Mouse (Mus musculus): ENCODE results near the gene Olfr1163. TPM values are rescaled to one million over a fixed set of nuclear protein-coding genes. Genes with fewer than 3 reads are reported as not detected.
"Not testable (repeated sequence)": the region's sequence is repeated elsewhere in the genome, so short reads cannot be mapped to it uniquely, and the experiment has no call there.

Gene Olfr1163
- not detected in 2 replicates for polyA plus RNA-seq (2016; fragmentation: Nextera tagmentation; extraction: Ambion mirVana)

- Histone ChIP-seq H3K4me3 (no peak within 1 kb of the TSS), H3K4me1 (no peaks in the 10 kb centered on the region), H3K36me3 (no peaks in the 10 kb centered on the region), H3K27ac (no peak within 1 kb of the TSS), H3K27me3 (ENCODE audit: low read depth, poor library complexity, severe bottlenecking) (no peaks in the 10 kb centered on the region), H3K9me3 (replicated peaks) (no peaks in the 10 kb centered on the region)
- no peak for DNase-seq (ENCODE audit: low spot score)
Measured at GRCm38 (mm10) chr2:88071730-88072129, at the start of gene Olfr1163. Gene Olfr1163 (minus strand): TSS chr2:88071830.

- no peak for DNase-seq (ENCODE audit: low spot score)
- no peaks in the 10 kb centered on the region for H3K36me3 ChIP-seq
- no peak within 1 kb of the TSS for H3K4me3 ChIP-seq
- no peaks in the 10 kb centered on the region for H3K9me3 ChIP-seq (replicated peaks)
- no peaks in the 10 kb centered on the region for H3K4me1 ChIP-seq
- 81% methylated on average over 4 of the region's 4 CpGs for WGBS
- no peak within 1 kb of the TSS for H3K27ac ChIP-seq
- no peaks in the 10 kb centered on the region for H3K27me3 ChIP-seq (ENCODE audit: low read depth, poor library complexity, severe bottlenecking)
Measured at GRCm38 (mm10) chr2:88093866-88094265, 22.2 kb upstream of the Olfr1163 start, which contains the start of gene Olfr1164. Gene Olfr1164 (minus strand): TSS chr2:88093966.

GRCm38 (mm10) chr2:88063587-88063986, 8.0 kb downstream of the Olfr1163 start:
- no peak for DNase-seq (ENCODE audit: low spot score)
- H3K4me3 ChIP-seq: no peak overlapping the region
- H3K4me1 ChIP-seq: no peaks in the 10 kb centered on the region
- no peaks in the 10 kb centered on the region for H3K9me3 ChIP-seq (replicated peaks)
- H3K27ac ChIP-seq: no peak overlapping the region
- no peaks in the 10 kb centered on the region for H3K27me3 ChIP-seq (ENCODE audit: low read depth, poor library complexity, severe bottlenecking)
- no peaks in the 10 kb centered on the region for H3K36me3 ChIP-seq
- WGBS: 85% methylated on average over 2 of the region's 2 CpGs

- Histone ChIP-seq H3K9me3 (replicated peaks) (no peaks in the 10 kb centered on the region), H3K4me3 (no peak within 1 kb of the TSS), H3K27ac (no peak within 1 kb of the TSS), H3K4me1 (no peaks in the 10 kb centered on the region), H3K27me3 (ENCODE audit: low read depth, poor library complexity, severe bottlenecking) (no peaks in the 10 kb centered on the region), H3K36me3 (no peaks in the 10 kb centered on the region)
- DNase-seq (ENCODE audit: low spot score): no peak
- 90% methylated on average over 1 of the region's 1 CpGs for WGBS
Measured at GRCm38 (mm10) chr2:88051029-88051428, 20.6 kb downstream of the Olfr1163 start, which contains the start of gene Olfr1162. Gene Olfr1162 (minus strand): TSS chr2:88051129.

GRCm38 (mm10) chr2:88037599-88037998, 34.0 kb downstream of the Olfr1163 start, which contains the start of gene Olfr73:
Gene Olfr73 (minus strand): TSS chr2:88037699.
- no peak for DNase-seq (ENCODE audit: low spot score)
- no peaks in the 10 kb centered on the region for H3K27me3 ChIP-seq (ENCODE audit: low read depth, poor library complexity, severe bottlenecking)
- H3K4me1 ChIP-seq: no peaks in the 10 kb centered on the region
- H3K27ac ChIP-seq: no peak within 1 kb of the TSS
- H3K4me3 ChIP-seq: no peak within 1 kb of the TSS
- H3K36me3 ChIP-seq: no peaks in the 10 kb centered on the region
- H3K9me3 ChIP-seq (replicated peaks): no peaks in the 10 kb centered on the region

- H3K4me3 ChIP-seq; H3K36me3 ChIP-seq; H3K9me3 ChIP-seq (replicated peaks); H3K4me1 ChIP-seq; H3K27ac ChIP-seq; H3K27me3 ChIP-seq (ENCODE audit: low read depth, poor library complexity, severe bottlenecking); DNase-seq (ENCODE audit: low spot score): not testable (repeated sequence)
- 87% methylated on average over 1 of the region's 1 CpGs for WGBS
Measured at GRCm38 (mm10) chr2:88022474-88022873, 49.2 kb downstream of the Olfr1163 start, which contains the start of gene Olfr1161. Gene Olfr1161 (plus strand): TSS chr2:88022774.

Other genes starting within 250 kb of the Olfr1163 start
- not detected in 2 replicates for gene Olfr1148, start 241.3 kb downstream of the Olfr1163 start, polyA plus RNA-seq (2016; fragmentation: Nextera tagmentation; extraction: Ambion mirVana)
- gene Olfr1150-ps1, start 227.8 kb downstream of the Olfr1163 start, polyA plus RNA-seq (2016; fragmentation: Nextera tagmentation; extraction: Ambion mirVana): not detected in 2 replicates
- not detected in 2 replicates for gene Olfr1151, start 216.0 kb downstream of the Olfr1163 start, polyA plus RNA-seq (2016; fragmentation: Nextera tagmentation; extraction: Ambion mirVana)
- gene Olfr1152, start 205.3 kb downstream of the Olfr1163 start, polyA plus RNA-seq (2016; fragmentation: Nextera tagmentation; extraction: Ambion mirVana): 0.03 TPM in 1 of 2 replicates, not detected in the other
- not detected in 2 replicates for gene Olfr1153, start 176.9 kb downstream of the Olfr1163 start, polyA plus RNA-seq (2016; fragmentation: Nextera tagmentation; extraction: Ambion mirVana)
- gene Olfr1154, start 166.7 kb downstream of the Olfr1163 start, polyA plus RNA-seq (2016; fragmentation: Nextera tagmentation; extraction: Ambion mirVana): not detected in 2 replicates
- not detected in 2 replicates for gene Olfr1155, start 126.7 kb downstream of the Olfr1163 start, polyA plus RNA-seq (2016; fragmentation: Nextera tagmentation; extraction: Ambion mirVana)
- gene Olfr1156, start 118.7 kb downstream of the Olfr1163 start, polyA plus RNA-seq (2016; fragmentation: Nextera tagmentation; extraction: Ambion mirVana): not detected in 2 replicates
- not detected in 2 replicates for gene Olfr1157, start 103.5 kb downstream of the Olfr1163 start, polyA plus RNA-seq (2016; fragmentation: Nextera tagmentation; extraction: Ambion mirVana)
- gene Olfr74, start 97.2 kb downstream of the Olfr1163 start, polyA plus RNA-seq (2016; fragmentation: Nextera tagmentation; extraction: Ambion mirVana): not detected in 2 replicates
- gene Olfr1158, start 81.7 kb downstream of the Olfr1163 start, polyA plus RNA-seq (2016; fragmentation: Nextera tagmentation; extraction: Ambion mirVana): not detected in 2 replicates
- gene Olfr1160, start 63.6 kb downstream of the Olfr1163 start, polyA plus RNA-seq (2016; fragmentation: Nextera tagmentation; extraction: Ambion mirVana): not detected in 2 replicates
- not detected in 2 replicates for gene Olfr1161, start 49.1 kb downstream of the Olfr1163 start, polyA plus RNA-seq (2016; fragmentation: Nextera tagmentation; extraction: Ambion mirVana)
- 0.05 and 0.06 TPM in 2 replicates for gene Olfr73, start 34.1 kb downstream of the Olfr1163 start, polyA plus RNA-seq (2016; fragmentation: Nextera tagmentation; extraction: Ambion mirVana)
- gene Olfr1162, start 20.7 kb downstream of the Olfr1163 start, polyA plus RNA-seq (2016; fragmentation: Nextera tagmentation; extraction: Ambion mirVana): not detected in 2 replicates
- gene Olfr1164, start 22.1 kb upstream of the Olfr1163 start, polyA plus RNA-seq (2016; fragmentation: Nextera tagmentation; extraction: Ambion mirVana): not detected in 2 replicates
- not detected in 2 replicates for gene Olfr1166, start 56.4 kb upstream of the Olfr1163 start, polyA plus RNA-seq (2016; fragmentation: Nextera tagmentation; extraction: Ambion mirVana)
- not detected in 2 replicates for gene Olfr1167, start 83.4 kb upstream of the Olfr1163 start, polyA plus RNA-seq (2016; fragmentation: Nextera tagmentation; extraction: Ambion mirVana)
- gene Olfr1168, start 110.0 kb upstream of the Olfr1163 start, polyA plus RNA-seq (2016; fragmentation: Nextera tagmentation; extraction: Ambion mirVana): not detected in 2 replicates
- not detected in 2 replicates for gene Olfr1170, start 156.5 kb upstream of the Olfr1163 start, polyA plus RNA-seq (2016; fragmentation: Nextera tagmentation; extraction: Ambion mirVana)
- not detected in 2 replicates for gene Olfr1173, start 208.0 kb upstream of the Olfr1163 start, polyA plus RNA-seq (2016; fragmentation: Nextera tagmentation; extraction: Ambion mirVana)
- gene Olfr1174-ps, start 243.3 kb upstream of the Olfr1163 start, polyA plus RNA-seq (2016; fragmentation: Nextera tagmentation; extraction: Ambion mirVana): not detected in 2 replicates

Measured in limb, embryonic 10.5 days (tissue).